Mouse (Mus musculus): ENCODE data around the gene Tenm2. TPM values are rescaled to one million over a fixed set of nuclear protein-coding genes. Genes with fewer than 3 reads are reported as not detected.

Tenm2 gene
- polyA plus RNA-seq, 1 experiment from 2014 or later: 0.95 TPM

DNA sequence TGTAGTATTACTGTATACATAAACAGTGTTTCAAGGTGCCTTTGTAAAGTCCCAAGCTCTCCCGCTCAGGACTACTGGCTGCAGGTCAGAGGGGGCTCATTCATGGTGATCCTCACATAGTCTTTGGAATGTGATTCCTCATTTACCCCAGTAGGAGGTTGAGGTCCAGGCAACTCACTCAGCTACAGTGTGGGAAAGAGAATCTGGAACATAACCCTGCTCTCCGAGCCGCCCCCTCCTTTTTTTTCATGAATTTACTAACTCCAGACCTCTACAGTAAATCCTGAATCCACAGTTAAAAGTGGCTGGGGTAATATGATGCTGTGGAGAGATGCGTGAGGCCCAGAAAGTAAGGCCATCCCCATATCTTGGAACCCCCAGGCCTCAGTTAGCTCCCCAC, 1066.0 kb downstream of the Tenm2 start:
- no peak for ATAC-seq (ENCODE audit: low FRiP score, low TSS enrichment)
- Histone ChIP-seq H3K4me3 (ENCODE audit: low read length) (no peak overlapping the region), H3K4me2 (replicated peaks; ENCODE audit: low read depth, low read length) (no peak overlapping the region), H3K36me3 (ENCODE audit: control insufficient read depth, insufficient read depth, low read length) (no peaks in the 10 kb centered on the region), H3K9ac (ENCODE audit: low read depth, low read length) (no peak overlapping the region), H3K27me3 (ENCODE audit: control insufficient read depth, insufficient read depth, low read length) (no peaks in the 10 kb centered on the region), H3K9me3 (ENCODE audit: control insufficient read depth, low read length) (no peaks in the 10 kb centered on the region), H3K27ac (ENCODE audit: low read depth, low read length) (no peak overlapping the region), H3K4me1 (ENCODE audit: control insufficient read depth, insufficient read depth, low read length) (no peaks in the 10 kb centered on the region)
- 70% methylated on average over 4 of the region's 4 CpGs for WGBS

GRCm38 (mm10) chr11:36168921-36169537, 1066.7 kb downstream of the Tenm2 start:
- H3K36me3 ChIP-seq (ENCODE audit: control insufficient read depth, insufficient read depth, low read length): no peaks in the 10 kb centered on the region
- H3K4me2 ChIP-seq (replicated peaks; ENCODE audit: low read depth, low read length): no peak overlapping the region
- H3K9me3 ChIP-seq (ENCODE audit: control insufficient read depth, low read length): no peaks in the 10 kb centered on the region
- no peak overlapping the region for H3K27ac ChIP-seq (ENCODE audit: low read depth, low read length)
- H3K9ac ChIP-seq (ENCODE audit: low read depth, low read length): no peak overlapping the region
- no peak for ATAC-seq (ENCODE audit: low FRiP score, low TSS enrichment)
- WGBS: 88% methylated on average over 6 of the region's 6 CpGs
- H3K4me3 ChIP-seq (ENCODE audit: low read length): no peak overlapping the region
- H3K27me3 ChIP-seq (ENCODE audit: control insufficient read depth, insufficient read depth, low read length): no peaks in the 10 kb centered on the region
- no peaks in the 10 kb centered on the region for H3K4me1 ChIP-seq (ENCODE audit: control insufficient read depth, insufficient read depth, low read length)

GRCm38 (mm10) chr11:36167766-36168318, 1067.9 kb downstream of the Tenm2 start:
- H3K4me1 ChIP-seq (ENCODE audit: control insufficient read depth, insufficient read depth, low read length): no peaks in the 10 kb centered on the region
- no peak for ATAC-seq (ENCODE audit: low FRiP score, low TSS enrichment)
- no peak overlapping the region for H3K9ac ChIP-seq (ENCODE audit: low read depth, low read length)
- no peak overlapping the region for H3K27ac ChIP-seq (ENCODE audit: low read depth, low read length)
- no peaks in the 10 kb centered on the region for H3K36me3 ChIP-seq (ENCODE audit: control insufficient read depth, insufficient read depth, low read length)
- no peaks in the 10 kb centered on the region for H3K27me3 ChIP-seq (ENCODE audit: control insufficient read depth, insufficient read depth, low read length)
- 83% methylated on average over 10 of the region's 10 CpGs for WGBS
- H3K4me3 ChIP-seq (ENCODE audit: low read length): no peak overlapping the region
- no peak overlapping the region for H3K4me2 ChIP-seq (replicated peaks; ENCODE audit: low read depth, low read length)
- H3K9me3 ChIP-seq (ENCODE audit: control insufficient read depth, low read length): no peaks in the 10 kb centered on the region

DNA sequence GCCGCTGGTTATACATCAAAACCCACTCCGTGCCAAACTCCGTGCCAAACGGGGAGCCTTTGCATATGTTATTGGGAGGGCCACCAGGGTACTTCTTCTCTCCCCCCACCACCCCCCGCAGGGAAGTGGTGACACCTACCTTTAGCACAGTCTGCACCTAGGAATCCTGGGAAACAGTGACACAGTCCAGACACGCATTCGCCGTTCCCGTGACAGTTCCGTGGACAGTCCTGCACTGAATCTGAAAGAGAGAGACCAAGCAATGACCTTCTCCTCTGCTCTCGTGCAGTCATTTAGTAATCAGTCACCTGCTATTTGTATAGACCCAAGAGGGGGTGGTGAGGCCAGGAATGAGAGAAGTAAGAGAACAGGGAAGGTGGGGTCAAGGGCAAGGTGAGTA, 1072.2 kb downstream of the Tenm2 start:
- ATAC-seq (ENCODE audit: low FRiP score, low TSS enrichment): 0 out of 2 replicates have a peak, but pooled peaks have one; percentile 32
- H3K9ac ChIP-seq (ENCODE audit: low read depth, low read length): no peak overlapping the region
- H3K27ac ChIP-seq (ENCODE audit: low read depth, low read length): no peak overlapping the region
- H3K4me2 ChIP-seq (replicated peaks; ENCODE audit: low read depth, low read length): no peak overlapping the region
- no peak overlapping the region for H3K4me3 ChIP-seq (ENCODE audit: low read length)
- WGBS: 83% methylated on average over 11 of the region's 11 CpGs
- H3K4me1 ChIP-seq (ENCODE audit: control insufficient read depth, insufficient read depth, low read length): no peaks in the 10 kb centered on the region
- H3K27me3 ChIP-seq (ENCODE audit: control insufficient read depth, insufficient read depth, low read length): no peaks in the 10 kb centered on the region
- no peaks in the 10 kb centered on the region for H3K36me3 ChIP-seq (ENCODE audit: control insufficient read depth, insufficient read depth, low read length)
- H3K9me3 ChIP-seq (ENCODE audit: control insufficient read depth, low read length): no peaks in the 10 kb centered on the region

DNA sequence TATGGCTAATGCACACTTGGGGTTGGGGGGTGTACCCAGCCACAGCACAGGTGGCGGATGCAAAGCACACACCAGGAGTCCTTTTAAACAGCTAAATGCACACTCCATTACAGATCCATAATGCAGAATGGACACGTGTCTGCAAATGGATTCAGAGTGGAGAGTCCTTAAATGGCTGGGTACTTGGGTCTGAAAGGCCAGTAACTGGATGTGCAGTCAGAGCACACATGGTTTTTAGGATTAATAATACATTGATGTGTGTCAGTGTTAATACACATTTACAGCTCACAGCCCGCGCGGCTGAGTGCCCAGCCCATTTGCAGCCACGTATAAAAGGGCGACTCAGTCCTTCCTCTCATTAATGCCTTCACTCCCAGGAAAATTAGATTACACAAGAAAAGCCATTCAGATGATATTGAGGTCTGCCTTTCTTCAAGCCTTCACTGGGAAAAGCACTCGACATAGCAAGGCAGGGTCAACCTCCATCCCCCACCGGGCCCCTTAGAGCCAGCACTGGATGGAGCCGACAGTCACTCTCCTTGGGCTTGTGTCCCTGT, 1073.9 kb downstream of the Tenm2 start:
- H3K4me1 ChIP-seq (ENCODE audit: control insufficient read depth, insufficient read depth, low read length): no peaks in the 10 kb centered on the region
- H3K36me3 ChIP-seq (ENCODE audit: control insufficient read depth, insufficient read depth, low read length): no peaks in the 10 kb centered on the region
- H3K9ac ChIP-seq (ENCODE audit: low read depth, low read length): no peak overlapping the region
- H3K4me2 ChIP-seq (replicated peaks; ENCODE audit: low read depth, low read length): no peak overlapping the region
- ATAC-seq (ENCODE audit: low FRiP score, low TSS enrichment): no peak
- no peak overlapping the region for H3K4me3 ChIP-seq (ENCODE audit: low read length)
- no peak overlapping the region for H3K27ac ChIP-seq (ENCODE audit: low read depth, low read length)
- no peaks in the 10 kb centered on the region for H3K9me3 ChIP-seq (ENCODE audit: control insufficient read depth, low read length)
- 73% methylated on average over 10 of the region's 10 CpGs for WGBS
- H3K27me3 ChIP-seq (ENCODE audit: control insufficient read depth, insufficient read depth, low read length): no peaks in the 10 kb centered on the region

DNA sequence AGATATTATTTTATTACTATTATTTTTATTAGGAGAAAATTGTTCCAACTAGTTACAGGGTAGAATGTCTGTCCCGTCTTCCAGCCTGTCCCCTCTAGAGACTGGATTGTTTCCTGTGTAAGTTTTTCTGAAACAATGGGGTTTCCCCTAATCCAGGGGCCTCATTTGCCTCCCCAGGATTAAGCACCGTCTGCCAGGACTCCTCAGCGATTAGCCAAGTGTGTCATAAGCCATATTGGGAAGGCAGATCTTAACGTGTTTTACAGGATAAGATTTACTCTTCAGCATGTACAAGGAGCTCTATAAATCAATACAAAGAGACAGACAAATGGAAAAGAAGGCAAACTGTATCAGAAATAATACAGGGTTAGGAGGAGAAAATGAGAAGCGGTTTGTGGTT, 1082.3 kb downstream of the Tenm2 start:
- no peak for ATAC-seq (ENCODE audit: low FRiP score, low TSS enrichment)
- Histone ChIP-seq H3K4me1 (ENCODE audit: control insufficient read depth, insufficient read depth, low read length) (no peaks in the 10 kb centered on the region), H3K27me3 (ENCODE audit: control insufficient read depth, insufficient read depth, low read length) (no peaks in the 10 kb centered on the region), H3K4me3 (ENCODE audit: low read length) (no peak overlapping the region), H3K4me2 (replicated peaks; ENCODE audit: low read depth, low read length) (no peak overlapping the region), H3K27ac (ENCODE audit: low read depth, low read length) (no peak overlapping the region), H3K9me3 (ENCODE audit: control insufficient read depth, low read length) (no peaks in the 10 kb centered on the region), H3K36me3 (ENCODE audit: control insufficient read depth, insufficient read depth, low read length) (no peaks in the 10 kb centered on the region), H3K9ac (ENCODE audit: low read depth, low read length) (no peak overlapping the region)
- 47% methylated on average over 5 of the region's 5 CpGs for WGBS

- no peak for ATAC-seq (ENCODE audit: low FRiP score, low TSS enrichment)
- Histone ChIP-seq H3K36me3 (ENCODE audit: control insufficient read depth, insufficient read depth, low read length) (no peaks in the 10 kb centered on the region), H3K27me3 (ENCODE audit: control insufficient read depth, insufficient read depth, low read length) (no peaks in the 10 kb centered on the region), H3K4me1 (ENCODE audit: control insufficient read depth, insufficient read depth, low read length) (no peaks in the 10 kb centered on the region), H3K9ac (ENCODE audit: low read depth, low read length) (no peak overlapping the region), H3K4me3 (ENCODE audit: low read length) (no peak overlapping the region), H3K9me3 (ENCODE audit: control insufficient read depth, low read length) (no peaks in the 10 kb centered on the region), H3K4me2 (replicated peaks; ENCODE audit: low read depth, low read length) (no peak overlapping the region), H3K27ac (ENCODE audit: low read depth, low read length) (no peak overlapping the region)
- 21% methylated on average over 9 of the region's 9 CpGs for WGBS
Measured at GRCm38 (mm10) chr11:36153011-36153410, 1082.8 kb downstream of the Tenm2 start.

DNA sequence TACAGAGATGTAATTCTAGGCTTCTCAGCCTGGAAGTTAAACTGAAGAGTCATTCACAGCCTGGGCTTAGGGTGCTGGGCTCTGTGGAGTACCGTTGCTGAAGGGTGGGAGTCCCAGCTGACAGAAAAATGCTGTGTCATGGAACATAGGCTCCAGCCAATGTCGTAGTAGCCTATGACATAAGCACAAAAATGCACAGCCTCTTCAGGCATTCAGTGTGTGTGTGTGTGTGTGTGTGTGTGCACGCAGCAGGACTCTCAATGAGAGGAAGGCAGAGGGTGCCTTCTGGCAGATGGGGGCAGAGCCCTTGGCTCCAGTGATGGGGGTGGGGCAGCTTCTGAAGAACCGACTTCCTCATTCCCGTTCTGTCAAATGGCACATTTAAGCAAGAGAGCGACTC, 1083.5 kb downstream of the Tenm2 start:
- WGBS: 13% methylated on average over 6 of the region's 6 CpGs
- ATAC-seq (ENCODE audit: low FRiP score, low TSS enrichment): peak; percentile 32; the same call in 1 of the 2 replicates
- Histone ChIP-seq H3K9me3 (ENCODE audit: control insufficient read depth, low read length) (no peaks in the 10 kb centered on the region), H3K4me2 (replicated peaks; ENCODE audit: low read depth, low read length) (no peak overlapping the region), H3K36me3 (ENCODE audit: control insufficient read depth, insufficient read depth, low read length) (no peaks in the 10 kb centered on the region), H3K4me1 (ENCODE audit: control insufficient read depth, insufficient read depth, low read length) (no peaks in the 10 kb centered on the region), H3K27ac (ENCODE audit: low read depth, low read length) (no peak overlapping the region), H3K4me3 (ENCODE audit: low read length) (no peak overlapping the region), H3K27me3 (ENCODE audit: control insufficient read depth, insufficient read depth, low read length) (no peaks in the 10 kb centered on the region), H3K9ac (ENCODE audit: low read depth, low read length) (no peak overlapping the region)

DNA sequence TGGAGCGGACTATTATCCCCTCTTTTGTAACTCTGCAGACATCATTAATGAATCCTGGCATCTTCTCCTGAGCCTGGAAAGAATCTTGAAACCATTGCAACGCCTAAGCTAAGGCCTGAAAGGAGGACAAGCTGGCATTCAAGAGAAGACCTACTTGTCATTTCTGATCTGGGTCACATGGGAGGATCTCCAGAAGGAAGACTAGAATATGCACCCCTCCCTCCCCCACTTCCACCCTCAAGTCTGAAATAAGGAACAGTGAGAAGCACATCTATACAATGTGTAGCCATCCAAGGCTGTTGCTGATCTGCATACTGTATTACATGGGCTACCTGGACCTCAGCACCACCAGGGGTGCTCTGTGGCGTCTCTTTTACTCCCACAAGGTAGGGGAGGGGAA, 1086.7 kb downstream of the Tenm2 start:
- ATAC-seq (ENCODE audit: low FRiP score, low TSS enrichment): no peak
- 85% methylated on average over 3 of the region's 3 CpGs for WGBS
- H3K4me3 ChIP-seq (ENCODE audit: low read length): no peak overlapping the region
- H3K27me3 ChIP-seq (ENCODE audit: control insufficient read depth, insufficient read depth, low read length): no peaks in the 10 kb centered on the region
- H3K9me3 ChIP-seq (ENCODE audit: control insufficient read depth, low read length): no peaks in the 10 kb centered on the region
- H3K4me1 ChIP-seq (ENCODE audit: control insufficient read depth, insufficient read depth, low read length): no peaks in the 10 kb centered on the region
- H3K36me3 ChIP-seq (ENCODE audit: control insufficient read depth, insufficient read depth, low read length): no peaks in the 10 kb centered on the region
- H3K4me2 ChIP-seq (replicated peaks; ENCODE audit: low read depth, low read length): no peak overlapping the region
- no peak overlapping the region for H3K9ac ChIP-seq (ENCODE audit: low read depth, low read length)
- no peak overlapping the region for H3K27ac ChIP-seq (ENCODE audit: low read depth, low read length)
